Mouse (Mus musculus) testis, postnatal 14 days (tissue): ENCODE measurements around the gene Rrp8.

Source experiments
- DNase-seq: peaks from one replicate; pipeline ENCODE4 v3.0.0; 2021; ENCODE audit warnings: low spot score

Gene Rrp8

DNA sequence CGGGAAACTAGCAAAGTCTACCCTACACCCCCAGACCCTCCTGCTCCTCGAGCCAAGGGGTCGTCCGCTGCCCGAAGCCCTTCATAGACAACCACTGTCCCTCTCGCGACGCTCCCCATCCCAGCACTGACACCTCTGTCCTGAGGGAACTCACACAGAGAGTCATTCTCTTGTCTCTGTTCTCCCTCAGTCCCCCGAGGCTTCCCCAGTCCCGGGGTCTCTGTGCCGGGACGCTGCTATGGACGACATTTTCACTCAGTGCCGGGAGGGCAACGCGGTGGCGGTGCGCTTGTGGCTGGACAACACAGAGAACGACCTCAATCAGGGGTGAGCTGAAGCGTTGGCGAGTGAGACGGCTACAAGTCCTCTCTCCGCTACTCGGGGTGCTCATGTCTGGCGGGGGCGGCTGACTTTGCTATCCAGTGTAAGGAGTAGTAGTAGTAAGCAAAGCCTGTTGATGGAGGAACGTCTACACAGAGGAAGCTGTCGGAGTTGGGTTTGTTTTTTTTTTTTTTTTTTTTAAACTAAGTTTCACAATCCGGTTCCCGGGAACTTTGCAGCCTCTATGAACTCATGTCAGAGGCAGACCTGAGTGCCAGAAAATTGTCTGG lies at the start of gene Rrp8:
Rrp8 (minus strand) TSS at position 475 of the 611 bp plus-strand sequence.
- DNase-seq = peak; percentile 52

DNA sequence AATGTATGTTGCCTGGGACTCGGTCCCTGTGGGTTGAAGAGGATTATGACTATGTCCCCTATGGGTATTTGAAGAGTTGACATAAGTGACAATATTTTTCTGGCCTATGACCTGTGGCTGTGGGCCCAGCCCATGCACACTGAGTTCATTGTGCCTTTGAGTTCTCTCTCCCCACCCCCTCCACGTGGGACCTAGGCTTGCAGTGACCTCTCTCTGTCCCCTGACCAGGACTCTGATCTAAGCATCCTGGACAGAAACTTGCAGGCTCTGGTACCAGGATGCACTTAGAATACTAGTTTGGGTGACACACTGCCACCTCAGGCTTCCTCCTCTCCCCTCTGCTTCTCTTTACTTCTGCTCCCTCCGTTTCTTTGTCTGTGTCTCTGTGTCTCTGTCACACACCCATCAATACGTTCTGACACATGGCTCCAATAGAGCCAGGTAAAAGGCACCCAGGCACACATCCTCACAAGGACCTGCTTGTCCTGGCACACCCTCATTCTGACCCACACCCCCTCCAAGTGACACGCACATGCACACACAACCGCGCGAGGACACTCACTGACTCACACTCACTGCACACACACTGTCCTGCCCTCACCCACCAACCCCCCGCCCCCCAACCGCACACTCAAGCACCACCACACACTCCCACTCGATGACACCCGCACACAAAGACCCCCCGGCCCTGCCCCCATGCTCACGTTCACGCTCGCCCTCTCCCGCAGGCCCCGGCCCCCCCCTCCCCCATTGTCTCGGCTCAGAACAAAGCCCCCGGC lies 49.5 kb upstream of the Rrp8 start:
- DNase-seq = no peak

DNA sequence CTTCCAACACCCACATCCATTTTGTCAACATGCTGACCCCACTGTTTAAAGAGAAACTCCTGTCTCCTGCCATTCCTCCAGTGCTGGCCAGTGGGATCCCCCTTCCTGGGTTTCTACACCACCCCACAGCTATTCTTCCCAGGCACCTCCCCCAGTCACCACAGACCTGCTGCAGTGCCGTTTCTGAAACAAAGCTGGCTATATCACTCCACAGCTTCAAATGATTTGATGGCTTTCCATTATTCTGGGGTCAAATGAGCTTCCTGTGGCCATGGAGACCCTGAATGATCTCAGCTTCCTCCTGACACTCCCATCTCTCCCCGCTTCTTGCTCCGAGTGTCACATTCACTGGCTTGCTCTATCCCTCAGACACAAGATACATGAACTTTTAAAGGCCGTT lies 47.4 kb upstream of the Rrp8 start:
- no peak for DNase-seq

DNA sequence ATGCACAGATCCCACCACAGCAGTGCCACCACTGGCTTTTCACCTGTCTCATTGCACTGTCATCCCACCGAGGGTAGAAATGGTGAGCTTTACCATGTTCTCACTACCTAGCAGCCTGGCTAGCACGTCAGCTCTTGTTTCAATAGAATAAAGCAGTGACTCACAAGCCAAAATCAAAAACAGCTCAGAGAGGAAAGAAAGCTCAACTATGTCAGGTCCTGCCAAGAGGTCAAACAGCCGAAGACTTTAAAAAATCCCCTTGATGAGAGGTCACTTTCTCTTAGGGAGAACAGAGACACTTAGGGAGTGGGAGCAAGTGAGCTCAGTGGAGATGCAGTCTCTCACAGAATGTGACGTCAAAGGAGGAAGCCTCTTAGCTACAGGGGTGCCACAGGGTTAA lies 46.7 kb upstream of the Rrp8 start:
- DNase-seq = no peak

DNA sequence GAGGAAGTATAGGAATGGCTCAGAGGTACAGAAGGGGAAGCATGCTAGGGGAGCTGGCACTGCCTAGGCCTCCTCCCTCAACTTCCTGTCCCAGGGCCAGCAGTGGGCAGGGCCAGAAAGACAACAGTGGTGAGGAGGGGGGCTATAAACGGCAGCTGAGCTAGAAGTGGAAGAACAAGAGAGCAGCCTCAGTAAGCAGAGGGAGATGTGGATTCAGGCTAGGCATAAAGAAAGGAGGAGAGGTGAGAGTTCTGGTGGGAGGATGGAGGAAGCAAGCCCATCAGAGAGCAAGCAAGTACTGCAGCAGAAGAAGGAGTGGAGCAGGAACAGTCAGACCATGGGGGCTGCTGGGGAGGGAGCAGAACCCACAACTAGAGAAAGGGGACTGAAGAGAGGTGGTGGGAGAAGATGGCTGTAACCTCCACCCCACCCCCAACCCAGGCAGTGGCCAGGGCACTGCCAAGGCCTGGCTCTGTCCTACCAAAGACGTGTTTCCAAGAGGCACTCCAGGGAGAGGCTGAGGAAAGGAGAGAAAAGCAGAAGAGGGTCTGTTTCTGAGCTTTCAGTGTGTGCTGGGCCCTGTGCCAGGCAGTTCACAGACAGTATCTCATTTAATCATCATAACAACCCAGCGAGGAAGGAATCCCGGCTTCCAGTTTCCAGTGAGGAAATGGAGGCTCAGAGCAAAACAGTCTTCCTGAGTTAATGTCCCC lies 41.5 kb upstream of the Rrp8 start:
- no peak for DNase-seq

DNA sequence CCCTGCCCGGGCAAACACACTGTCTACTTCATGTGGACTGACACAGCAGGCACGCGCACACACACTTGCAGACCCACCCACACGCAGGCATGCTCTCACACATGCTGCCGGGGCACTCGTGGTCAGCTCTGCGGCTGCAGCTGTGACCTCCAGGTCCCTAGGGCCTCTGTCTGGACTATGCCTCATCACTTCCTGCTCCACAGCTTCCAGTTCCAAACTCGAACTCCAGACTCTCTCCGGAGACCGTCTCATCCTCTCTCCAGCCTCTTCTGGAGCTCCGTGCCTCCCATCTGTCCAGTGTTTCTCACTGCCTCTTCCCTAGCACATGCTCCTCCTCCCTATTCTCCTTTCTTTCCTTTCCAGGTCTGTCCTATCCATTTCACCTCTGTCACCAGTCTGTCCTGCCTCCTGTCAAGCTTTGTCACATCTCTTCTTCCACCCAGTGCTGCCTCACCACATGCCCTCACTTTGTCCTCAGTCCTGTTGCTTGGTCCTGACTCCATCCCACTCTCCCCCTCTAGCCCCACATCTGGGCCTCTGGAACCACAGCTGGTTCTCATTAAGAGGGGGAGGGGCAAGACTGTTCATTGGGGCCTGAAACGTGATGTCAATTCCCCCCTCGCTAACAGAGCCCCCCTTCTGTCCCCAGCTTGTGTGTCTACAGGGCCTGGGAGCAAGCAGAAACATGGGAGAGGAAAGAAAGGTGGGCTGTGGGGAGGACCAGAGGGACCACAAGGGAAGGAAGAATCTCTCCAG lies 40.8 kb upstream of the Rrp8 start:
- DNase-seq = no peak

DNA sequence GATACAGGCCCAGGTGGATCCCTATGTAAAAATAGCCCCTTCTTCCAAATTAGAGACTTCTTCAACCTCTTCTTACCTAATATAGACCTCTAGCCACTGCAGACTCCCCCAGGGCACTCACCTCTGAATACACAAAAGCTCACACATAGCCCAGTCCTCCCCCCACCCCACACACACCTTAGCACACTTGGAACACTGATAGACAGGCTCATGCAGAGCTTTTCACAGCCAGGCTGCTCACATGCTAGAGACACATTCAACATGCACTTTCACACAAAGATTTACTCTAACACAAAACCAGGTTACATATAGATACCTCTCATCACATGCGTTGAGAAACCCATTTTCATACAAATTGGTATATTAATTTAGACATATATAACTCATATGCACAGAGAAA lies 40.1 kb upstream of the Rrp8 start:
- DNase-seq = no peak

DNA sequence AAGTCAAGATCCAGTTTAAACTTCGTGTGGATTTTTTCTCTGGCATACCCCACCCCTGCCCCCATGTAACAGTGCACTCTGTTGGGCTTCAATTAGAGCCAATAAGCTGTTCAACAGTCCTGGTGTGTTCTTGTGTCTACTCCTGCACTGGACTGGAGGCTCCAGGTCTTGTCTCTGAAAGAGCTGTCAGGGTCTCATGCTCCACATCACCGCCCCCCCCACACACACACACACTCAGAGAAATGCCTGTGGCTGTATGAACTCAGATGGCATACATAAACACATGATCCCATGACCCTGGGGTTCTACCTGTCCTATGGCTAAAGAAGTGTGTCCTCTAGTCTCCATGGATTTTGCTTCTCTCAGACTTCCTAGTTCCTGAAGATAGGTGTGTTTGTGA lies 38.8 kb upstream of the Rrp8 start:
- no peak for DNase-seq

DNA sequence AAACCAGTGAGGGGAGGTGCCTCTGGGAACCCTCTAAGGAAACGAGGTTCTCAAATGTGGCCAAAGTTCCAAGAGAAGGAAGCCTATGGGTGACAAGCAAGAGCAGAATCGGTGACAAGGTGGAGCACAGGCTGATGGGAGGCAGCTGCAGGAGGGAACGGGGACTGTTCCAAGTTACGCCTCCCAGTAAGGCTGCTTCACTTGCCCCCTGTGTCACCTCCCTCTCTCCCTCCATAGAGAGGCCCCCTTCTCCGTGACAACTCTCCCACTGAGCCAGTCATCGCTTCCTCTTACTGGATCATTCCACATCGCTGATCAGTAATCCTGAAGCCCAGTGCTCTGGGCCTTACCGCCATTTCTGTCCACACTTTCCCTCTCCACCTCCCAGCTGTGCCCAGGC lies 37.5 kb upstream of the Rrp8 start:
- DNase-seq = no peak

DNA sequence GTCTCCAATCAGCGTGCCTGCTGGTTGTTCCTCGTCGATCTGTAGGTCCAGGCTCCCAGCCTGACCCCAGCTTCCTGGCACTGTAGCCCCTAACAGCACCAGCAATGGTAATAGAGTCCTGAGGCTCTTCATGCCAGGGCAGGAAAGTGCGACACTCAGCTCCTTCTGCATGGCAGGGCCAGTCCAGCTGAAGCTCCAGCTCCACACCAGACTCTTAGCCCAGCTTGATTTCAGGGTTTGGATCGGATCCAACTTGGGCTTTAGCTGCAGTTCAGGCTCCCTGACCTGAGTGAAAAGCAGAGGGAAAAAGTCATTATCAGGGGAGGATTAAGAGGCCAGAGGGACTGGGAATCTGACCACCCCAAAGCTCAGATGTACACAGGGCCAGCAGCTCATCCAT lies 35.9 kb upstream of the Rrp8 start:
- no peak for DNase-seq

DNA sequence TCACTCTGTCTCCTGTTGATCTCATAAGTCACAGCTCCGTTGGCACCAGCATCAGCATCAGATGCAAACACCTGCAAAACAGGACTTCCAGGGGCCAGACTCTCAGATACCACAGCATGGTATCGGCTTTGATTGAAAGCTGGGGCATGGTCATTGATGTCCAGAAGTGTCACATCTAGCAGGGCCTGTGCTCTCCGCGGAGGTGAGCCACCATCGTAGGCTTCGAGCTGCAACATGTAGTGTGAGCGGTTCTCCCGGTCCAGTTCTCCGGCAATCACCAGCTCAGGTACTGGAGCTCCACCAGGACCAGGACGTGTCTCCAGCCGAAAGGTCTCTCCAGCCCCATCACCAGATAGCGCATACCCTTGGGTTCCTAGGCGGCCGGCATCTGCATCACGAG lies 35.1 kb upstream of the Rrp8 start:
- DNase-seq = no peak

DNA sequence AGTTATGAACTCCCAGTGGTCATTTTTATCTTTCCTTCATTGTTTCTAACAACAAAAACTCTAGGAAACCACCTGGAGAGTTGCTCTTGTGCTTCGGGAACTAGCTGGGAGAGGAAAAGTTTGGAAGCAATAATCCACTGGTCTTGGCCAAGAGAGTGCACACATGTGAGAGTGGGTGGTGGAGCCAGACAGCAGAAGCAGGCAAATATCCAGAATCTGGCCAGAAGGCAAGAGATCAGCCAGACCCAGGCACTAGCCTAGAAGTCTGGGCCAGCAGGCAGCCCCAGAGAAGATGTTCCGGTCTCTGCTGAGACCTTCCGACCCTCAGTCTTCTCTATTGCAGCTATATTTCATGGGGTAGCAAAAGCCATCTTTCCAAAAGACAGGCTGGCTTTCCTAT lies 32.8 kb upstream of the Rrp8 start:
- DNase-seq = no peak

DNA sequence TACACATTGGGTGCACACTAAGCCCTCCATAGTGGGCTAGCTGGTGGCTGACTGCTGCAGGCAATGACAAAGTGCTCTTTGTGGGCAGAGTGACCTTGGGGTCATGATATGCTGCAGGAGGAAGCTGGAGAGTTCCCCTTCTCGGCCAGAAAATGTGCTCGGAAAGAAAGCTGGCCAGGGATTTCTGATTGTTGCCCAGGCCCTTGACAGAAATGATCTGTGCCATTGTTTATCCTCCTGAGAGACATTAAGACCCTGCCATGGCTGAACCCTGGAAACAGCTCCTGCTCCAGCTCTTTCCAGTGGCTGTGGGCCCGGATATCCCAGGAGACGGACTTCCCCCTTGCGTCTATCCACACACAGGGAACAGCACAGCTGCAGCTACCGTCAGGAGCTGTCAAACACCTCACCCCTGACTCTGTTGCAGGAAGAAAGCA lies 30.6 kb upstream of the Rrp8 start:
- no peak for DNase-seq

DNA sequence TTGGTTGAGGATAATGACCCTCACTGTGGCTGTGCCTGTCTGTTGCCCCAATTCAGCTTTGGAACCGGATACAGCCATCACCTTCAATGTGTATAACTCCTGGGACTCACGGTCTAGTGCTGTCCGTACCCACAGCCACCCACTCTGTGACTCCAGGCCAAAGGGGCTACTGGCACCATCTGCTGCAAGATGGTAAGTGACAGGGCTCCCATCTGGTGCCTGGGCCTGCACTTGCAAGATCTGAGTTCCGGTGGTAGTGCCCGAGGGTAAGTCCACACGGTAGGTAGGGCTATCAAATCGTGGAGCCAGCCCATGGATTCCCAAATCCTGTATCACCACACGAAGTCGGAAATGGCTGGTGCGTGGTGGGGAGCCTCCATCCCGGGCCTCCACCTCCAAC lies 27.1 kb upstream of the Rrp8 start:
- DNase-seq = no peak

DNA sequence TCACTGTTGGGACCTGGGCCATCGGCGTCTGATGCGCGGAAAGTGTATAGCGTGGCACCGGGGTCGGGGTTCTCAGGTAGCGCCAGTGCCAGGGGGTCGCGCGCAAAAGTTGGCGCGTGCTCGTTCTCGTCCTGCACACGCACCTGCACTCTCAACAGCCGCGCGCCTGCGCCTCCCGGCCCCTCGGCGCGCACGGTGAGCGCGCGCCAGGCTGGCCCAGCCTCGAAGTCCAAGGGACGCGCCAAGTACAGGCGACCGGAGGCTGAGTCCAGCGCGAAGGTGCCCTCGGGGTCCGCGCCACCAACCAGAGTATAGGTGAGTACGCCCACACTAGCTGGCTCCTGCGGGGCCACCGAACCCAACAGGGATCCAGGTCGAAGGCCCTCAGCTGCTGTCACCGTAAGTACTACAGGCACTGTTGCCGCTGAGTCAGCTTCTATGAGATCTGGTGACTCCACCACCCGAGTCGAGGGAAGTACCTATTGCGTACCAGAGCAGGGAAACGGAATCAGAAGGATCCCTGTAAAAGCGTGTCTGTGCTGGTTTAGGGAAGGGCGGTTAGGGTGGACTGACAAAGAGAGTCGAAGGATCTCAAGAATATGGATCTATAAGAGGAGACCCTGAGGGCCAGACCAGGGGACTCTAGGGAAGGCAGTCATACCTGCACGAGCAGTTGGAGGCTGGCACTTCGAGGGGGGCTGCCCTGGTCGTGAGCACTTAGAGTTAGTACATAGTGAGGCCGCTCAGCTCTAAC lies 25.5 kb upstream of the Rrp8 start:
- DNase-seq = no peak

DNA sequence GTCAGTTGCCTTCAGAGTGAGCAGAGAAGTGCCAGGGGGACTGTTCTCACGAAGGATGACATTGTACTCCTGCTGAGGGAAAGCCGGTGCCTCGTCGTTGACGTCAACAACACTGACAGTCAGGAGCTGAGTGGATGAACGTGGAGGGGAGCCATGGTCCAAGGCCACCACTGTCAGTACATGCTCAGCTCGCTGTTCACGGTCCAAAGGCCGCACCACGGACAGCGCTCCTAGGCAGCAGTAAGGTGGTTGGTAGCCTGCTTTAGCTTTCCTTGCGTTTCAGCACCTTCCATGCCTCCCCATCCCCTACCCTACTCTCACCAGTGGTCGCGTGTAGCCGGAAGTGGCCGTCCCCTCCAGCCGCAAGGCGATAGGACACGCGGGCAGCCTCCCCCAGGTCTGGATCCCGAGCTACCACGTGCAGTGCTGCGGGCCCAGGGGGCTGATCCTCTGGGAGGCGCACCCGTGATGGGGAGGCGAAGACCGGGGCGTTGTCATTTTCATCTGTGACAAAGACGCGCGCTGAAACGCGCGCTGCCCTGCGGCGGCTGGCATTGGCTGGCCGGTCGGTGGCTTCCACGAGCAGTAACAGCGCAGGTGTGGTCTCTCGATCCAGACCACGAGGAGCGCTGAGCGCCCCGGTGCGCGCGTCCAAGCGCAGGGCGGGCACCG lies 24.8 kb upstream of the Rrp8 start:
- no peak for DNase-seq

DNA sequence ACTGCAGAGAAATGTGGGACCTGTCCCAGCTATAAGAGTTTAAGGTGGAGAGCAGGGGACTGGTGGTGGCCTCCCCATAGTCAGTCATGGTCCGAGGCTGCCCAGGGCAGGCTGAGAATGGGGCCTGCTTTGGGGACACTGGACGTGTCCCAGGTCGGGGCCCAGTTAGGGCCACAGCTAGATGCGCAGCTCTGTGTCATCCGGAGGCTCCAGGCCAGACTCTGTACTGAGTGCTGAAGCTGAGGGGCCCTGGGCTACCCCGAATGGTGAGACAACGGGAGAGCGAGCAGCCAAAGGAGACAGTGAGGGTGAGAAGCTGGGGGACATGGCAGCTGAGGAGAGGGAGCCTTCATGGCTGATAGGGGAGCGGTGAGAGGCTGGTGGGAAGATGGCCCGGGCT lies 16.1 kb upstream of the Rrp8 start:
- DNase-seq = no peak

DNA sequence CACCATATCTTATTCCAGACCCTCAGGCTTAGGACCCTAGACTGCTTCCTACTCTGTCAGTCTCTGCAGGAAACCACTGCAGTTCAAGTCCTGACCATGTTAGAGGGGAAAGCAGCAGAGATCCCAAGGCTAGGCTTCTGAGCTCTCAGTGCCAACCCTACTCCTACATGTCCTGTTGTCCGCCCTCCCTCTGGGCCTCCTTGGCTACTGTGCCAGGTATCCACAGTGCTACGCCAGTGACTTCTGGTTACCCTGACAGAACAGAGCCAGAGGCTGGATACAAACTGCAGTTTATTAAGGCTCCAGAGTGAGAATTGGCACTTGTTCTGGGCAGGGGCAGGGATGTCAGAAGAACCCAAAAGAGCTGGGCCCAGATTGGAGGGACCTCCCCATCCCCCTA lies 15.5 kb upstream of the Rrp8 start:
- no peak for DNase-seq

DNA sequence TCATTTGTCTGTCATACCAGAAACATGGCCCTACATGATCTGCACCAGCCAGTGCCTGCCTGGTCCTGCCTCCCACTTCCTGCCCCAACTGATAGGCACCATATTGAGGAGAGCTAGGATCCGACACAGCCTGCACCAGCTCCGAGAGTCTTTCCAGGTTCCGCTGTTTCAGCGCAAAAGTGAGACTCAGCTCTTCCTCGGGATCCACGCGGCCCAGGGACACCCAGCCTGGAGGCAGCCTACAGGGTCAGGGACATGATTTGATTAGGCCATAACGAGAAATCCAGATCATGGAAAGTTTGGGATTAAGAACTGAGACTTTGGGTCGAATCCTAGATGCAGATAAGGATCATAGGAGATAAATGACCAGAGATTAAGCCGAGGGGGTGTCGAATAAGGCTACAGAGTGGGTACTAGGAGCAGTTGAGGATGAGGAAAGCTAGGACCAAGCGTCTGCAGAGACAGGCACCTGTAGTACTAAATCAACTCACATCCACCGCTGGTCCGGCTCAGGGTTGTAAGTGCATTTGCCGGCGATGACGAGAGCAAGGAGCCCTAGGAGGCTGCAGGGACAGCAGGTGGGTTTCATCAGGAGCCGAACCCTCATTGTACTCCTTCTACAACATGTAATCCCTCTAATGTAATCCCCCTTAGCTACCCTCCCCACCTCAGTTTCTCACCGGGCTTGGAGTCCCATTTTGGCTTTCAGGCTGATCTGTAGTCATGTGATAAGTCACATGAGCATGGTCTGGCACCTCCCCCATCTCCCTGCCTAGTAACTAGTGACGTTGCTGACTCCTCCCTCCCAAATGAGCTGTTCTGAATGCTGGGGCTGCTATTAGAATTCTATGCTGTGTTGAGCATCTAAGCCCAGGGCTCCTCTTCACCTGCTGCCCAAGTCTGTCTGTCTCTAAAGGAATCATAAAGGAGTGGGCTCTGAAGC lies 14.6 kb upstream of the Rrp8 start, which contains the start of gene Tpp1:
Tpp1 (minus strand) TSS at position 745 of the 943 bp plus-strand sequence.
- DNase-seq = peak; percentile 81

DNA sequence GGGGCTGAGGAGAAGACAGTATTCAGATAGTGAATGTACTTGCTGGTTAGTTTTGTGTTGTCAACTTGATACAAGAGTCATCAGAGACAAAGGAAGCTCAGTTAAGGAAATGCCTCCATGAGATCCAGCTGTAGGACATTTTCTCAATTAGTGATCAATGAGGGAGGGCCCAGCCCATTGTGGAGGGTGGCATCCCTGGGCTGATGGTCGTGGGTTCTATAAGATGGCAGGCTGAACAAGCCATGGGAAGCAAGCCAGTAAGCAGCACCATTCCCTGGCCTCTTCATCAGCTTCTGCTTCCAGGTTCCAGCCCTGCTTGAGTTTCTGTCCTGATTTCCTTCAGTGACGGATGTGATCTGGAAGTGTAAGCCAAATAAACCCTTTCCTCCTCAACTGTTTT lies 10.6 kb upstream of the Rrp8 start:
- DNase-seq = no peak
